Mouse (Mus musculus) kidney, postnatal 4 days (tissue): ENCODE data around the gene Ddx25.

Experiments used
- DNase-seq, 2 experiments: peaks; one replicate each; pipeline ENCODE4 v3.0.0; 2021; ENCODE audit warnings: mixed read lengths in 2 of 2

The Ddx25 gene

DNA sequence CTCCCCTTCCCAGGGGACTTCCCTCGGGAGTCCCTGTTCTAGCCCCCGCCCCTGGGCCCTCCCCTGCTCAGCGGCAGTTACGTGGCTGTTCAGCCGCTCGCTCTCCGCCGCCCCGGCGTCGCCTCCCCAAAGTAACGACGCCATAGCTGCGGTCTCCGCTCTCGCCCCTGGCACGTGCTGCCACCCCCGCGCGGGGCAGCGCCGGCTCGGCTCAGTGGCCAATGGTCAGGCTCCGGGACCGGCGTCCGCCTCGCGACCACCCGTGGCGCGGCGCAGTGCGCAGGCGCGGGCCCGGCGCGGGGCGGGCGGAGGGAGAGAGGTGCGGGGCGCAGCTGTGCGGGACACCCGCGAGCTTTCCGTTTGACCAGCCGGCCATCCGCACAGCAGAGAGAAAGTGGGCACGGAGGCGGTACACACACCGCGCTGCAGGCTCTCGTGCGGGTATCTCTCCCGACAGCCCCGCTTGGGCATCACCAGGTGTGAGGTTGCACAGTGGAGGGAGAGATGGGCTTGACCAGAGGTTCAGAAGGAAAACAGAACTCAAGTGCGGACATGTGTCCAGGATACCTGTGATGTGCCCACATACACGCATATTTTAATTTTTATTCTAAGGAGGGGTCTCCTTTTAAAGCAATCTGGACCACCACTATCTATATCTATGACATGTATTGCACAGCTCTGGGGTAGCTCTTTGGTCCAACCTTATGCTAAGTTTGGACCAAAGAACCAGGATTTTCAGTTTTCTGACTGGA is at the start of gene Ddx25, which contains the start of gene Pus3:
Gene Ddx25, minus strand, starts transcription at position 272 of the 752 bp plus-strand sequence.
Gene Pus3, plus strand, starts transcription at position 339 of the 752 bp plus-strand sequence.
- DNase-seq, result peak; percentile 53 to 69

DNA sequence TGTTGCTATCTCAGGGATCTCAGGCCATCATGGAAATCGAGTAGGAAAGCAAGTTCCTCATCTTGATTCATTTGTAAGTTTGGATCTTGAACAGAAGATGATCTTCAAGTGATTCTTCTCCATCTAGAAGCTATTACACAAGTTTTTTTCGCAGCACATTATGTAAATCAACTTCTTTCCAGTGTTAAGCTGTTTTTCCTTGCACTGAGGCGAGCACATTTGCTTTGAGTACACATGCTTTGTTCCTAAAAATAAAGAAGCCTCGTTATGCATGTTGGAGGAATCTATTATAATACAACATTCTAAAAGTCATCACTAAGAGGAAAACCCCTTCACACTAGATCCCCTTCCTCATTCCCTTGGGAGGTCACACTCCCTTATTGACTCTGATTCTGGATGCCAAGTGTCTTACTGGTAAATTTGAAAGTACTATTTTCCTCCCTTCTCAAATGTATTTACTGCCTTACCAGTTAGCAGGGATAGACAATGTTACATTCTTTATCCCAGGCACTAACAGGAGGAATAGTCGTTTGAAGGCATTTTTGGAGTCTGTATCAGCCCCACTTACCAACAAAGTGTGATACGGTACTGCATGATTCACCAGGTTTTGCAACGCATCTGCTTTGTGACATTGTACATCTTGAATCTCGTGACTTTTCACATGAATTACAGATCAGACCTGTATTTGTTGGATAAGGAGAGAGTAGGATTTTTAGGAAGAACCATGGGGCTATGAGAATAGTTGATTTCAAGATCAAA is 49.5 kb upstream of the Ddx25 start:
- no peak for DNase-seq

- DNase-seq, result peak; percentile 48 to 56
These were observed 34.6 kb upstream of the Ddx25 start for GRCm38 (mm10) chr9:35592903-35593302.

GRCm38 (mm10) chr9:35587674-35588073 is 29.3 kb upstream of the Ddx25 start:
- no peak for DNase-seq

DNA sequence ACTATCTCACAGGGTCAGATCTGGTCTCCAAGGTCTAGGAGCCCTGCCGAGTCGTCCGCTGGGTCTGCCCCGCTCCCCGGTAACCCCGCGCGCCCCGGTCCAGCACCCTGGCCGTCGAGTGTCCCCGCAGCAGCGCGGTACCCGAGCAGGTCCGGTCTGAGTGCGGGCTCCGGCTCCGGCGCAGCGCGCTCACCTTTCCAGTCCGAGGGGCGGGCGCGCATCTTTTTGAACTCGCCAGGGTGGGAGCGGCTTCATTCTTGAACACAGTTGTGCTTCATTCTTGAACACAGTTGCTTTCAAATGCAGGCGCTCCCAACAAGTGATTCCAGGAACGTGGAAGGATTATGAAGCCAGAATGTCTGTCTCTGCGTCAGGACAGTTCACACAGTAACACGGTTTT is 16.1 kb upstream of the Ddx25 start:
- peak; percentile 8 to 10 for DNase-seq

GRCm38 (mm10) chr9:35570663-35571062 is 12.3 kb upstream of the Ddx25 start:
- DNase-seq, result no peak

- DNase-seq, result peak; percentile 93 to 96
These were observed 11.5 kb upstream of the Ddx25 start, which contains the start of the genes Pate2 and Hyls1 for GRCm38 (mm10) chr9:35569571-35570534. Gene Pate2 (plus strand): TSS chr9:35570284. Gene Hyls1 (minus strand): TSS chr9:35570398.

GRCm38 (mm10) chr9:35567995-35568394 is 9.7 kb upstream of the Ddx25 start:
- DNase-seq, result no peak

- DNase-seq, result no peak
These were observed 6.4 kb upstream of the Ddx25 start for GRCm38 (mm10) chr9:35564536-35565240.

DNA sequence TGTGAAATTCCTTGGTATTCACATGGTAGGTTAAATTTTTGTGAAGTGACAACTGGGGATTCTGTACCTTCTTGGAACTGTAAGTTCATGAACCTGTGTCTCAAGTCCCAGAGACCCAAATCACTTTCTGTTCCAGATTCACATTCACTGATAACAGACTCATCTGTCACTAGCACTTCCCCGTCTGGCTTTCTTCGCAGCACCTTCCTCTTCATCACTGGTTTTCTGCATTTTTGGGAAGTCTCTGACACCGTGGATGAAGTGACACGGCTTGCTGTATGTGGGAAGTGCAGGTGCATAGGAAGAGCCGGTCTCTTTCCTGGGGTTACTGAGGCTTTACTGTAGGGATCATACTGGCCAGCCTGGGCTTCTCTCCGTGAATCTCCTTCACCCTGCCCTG is 3.3 kb upstream of the Ddx25 start:
- no peak for DNase-seq

DNA sequence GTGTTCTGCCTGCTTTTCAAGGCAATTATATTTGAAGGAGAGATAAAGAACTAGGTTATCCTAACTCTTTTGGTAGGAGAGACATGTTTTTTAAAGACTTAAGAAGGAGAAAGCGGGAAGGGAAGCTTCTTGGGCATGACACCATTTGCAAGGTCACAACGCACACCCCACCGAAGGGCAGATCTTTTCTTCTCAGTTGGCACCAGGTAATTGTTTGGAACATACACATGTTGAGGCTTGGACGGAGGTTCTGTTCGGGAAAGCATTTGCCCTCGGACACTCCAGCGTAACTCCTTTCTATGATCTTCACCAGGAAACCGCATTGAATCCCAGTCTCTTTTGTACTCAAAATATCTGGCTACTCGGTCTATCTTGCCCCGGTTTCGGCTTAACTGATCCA is 2.7 kb upstream of the Ddx25 start:
- DNase-seq, result no peak

- DNase-seq, result peak; percentile 84 to 89
These were observed 922 bp upstream of the Ddx25 start for GRCm38 (mm10) chr9:35559009-35559890.

DNA sequence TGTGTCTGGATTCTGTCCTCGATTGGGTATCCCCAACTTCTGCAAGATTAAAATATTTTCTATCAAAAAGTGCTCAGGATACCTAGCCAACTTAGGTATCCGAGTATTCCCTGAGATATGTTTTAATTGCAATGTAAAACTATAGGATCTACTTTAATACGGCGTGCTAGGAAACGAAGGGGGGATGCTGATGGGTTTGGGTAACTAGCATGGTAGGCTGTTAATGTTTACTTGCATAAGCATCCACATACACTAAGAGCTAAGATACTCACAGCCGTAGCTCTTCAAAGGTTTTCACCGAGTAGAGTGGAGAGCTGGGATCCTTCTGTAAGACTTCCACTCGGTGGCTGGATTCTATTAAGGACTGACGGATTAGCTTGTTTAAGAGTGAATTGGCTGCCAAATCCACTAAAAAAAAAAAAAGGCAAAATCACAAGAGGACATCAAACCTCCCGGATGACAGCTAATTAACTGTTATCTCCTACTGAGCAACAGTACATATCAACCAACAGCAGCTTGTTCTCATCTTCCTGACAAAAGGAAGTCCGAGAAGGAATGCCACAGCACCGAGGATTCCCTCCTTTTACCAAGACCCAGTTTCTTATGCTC is 1.7 kb downstream of the Ddx25 start:
- no peak for DNase-seq

- DNase-seq, result no peak
These were observed 9.9 kb downstream of the Ddx25 start for GRCm38 (mm10) chr9:35548455-35548854.

- no peak for DNase-seq
These were observed 11.6 kb downstream of the Ddx25 start for GRCm38 (mm10) chr9:35546745-35547144.

GRCm38 (mm10) chr9:35545704-35546103 is 12.6 kb downstream of the Ddx25 start:
- DNase-seq, result no peak

GRCm38 (mm10) chr9:35544666-35545065 is 13.7 kb downstream of the Ddx25 start:
- DNase-seq, result peak; percentile 35 to 53

- DNase-seq, result no peak
These were observed 15.0 kb downstream of the Ddx25 start for GRCm38 (mm10) chr9:35543099-35543860.

DNA sequence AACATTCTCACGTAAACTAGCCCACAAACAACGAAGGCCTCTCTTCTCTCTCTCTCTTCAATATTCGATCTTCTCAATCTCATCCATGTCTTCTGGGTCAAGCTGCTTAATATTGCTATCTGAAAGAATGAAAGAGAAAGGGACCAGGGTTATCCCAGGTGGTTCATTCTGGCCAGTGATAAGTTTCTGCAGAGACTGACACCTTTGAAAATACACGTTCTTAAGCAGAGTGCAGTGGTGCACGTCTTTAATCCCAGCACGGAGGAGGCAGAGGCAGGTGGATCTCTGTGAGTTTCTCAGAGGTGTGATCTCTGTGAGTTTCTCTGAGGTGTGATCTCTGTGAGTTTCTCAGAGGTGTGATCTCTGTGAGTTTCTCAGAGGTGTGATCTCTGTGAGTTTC is 16.4 kb downstream of the Ddx25 start:
- no peak for DNase-seq

- DNase-seq, result peak; percentile 90 to 91
These were observed 16.8 kb downstream of the Ddx25 start for GRCm38 (mm10) chr9:35541488-35541887.
